Mouse (Mus musculus) Patski (cell line): ENCODE measurements around the gene Calml4. TPM values are rescaled to one million over a fixed set of nuclear protein-coding genes. Genes with fewer than 3 reads are reported as not detected.

ENCODE experiments used
- ATAC-seq: fragments of 100-300 bp; one replicate; pipeline ENCODE4 v1.8.0; 2021
- CTCF ChIA-PET: fragments of 350-600 bp; sonication (Branson Sonifier 250); formaldehyde crosslinking; loops from one replicate; lab custom pipeline; 2022; ENCODE audit warnings: inconsistent platforms; lab: Charles Lee
- POLR2A ChIA-PET: fragments of 350-600 bp; sonication (Branson Sonifier 250); formaldehyde crosslinking; loops from one replicate; lab custom pipeline; 2022; ENCODE audit warnings: antibody characterized with exemption, inconsistent platforms; lab: Charles Lee
- DNase-seq: peaks from one replicate; pipeline ENCODE4 v3.0.0-alpha.2; 2011; ENCODE audit warnings: low read depth, low spot score
- H3K27me3 ChIP-seq: fragments of 371-371 bp; one replicate; pipeline ENCODE4 v1.5.1; 2021
- CTCF ChIP-seq: fragments of 100-300 bp; IDR thresholded peaks from one replicate; pipeline ENCODE4 v1.5.1; 2021
- in situ Hi-C: fragments of 300-500 bp; cut with MboI; formaldehyde crosslinking; loops from 3 replicates; pipeline ENCODE4 v1.11.1; 2018; ENCODE audit warnings: low pct_unique_long_range_greater_than_20kb, mixed read lengths
- polyA plus RNA-seq: library from polyadenylated mRNA; unstranded; gene quantifications from one replicate; pipeline ENCODE4 v1.2.3, GENCODE M21; 2021

The Calml4 gene
- polyA plus RNA-seq, 1 experiment from 2014 or later, result 5.2 TPM

GRCm38 (mm10) chr9:62877825-62878224 is 19.9 kb downstream of the Calml4 start:
- TF ChIP-seq CTCF, result no peak
- POLR2A ChIA-PET, result no interaction called here
- in situ Hi-C loops, result no loop called here
- peak; percentile 57 for ATAC-seq
- no peaks in the 10 kb centered on the region for H3K27me3 ChIP-seq
- DNase-seq, result no peak
- CTCF ChIA-PET, result interaction anchor here (0.8 kb wide), 1 partner anchor 12 kb away, joined by 3 read pairs; no protein-coding TSS in a partner anchor

- CTCF ChIA-PET, result no interaction called here
- DNase-seq, result no peak
- ATAC-seq, result no peak
These were observed 24.0 kb downstream of the Calml4 start for GRCm38 (mm10) chr9:62881871-62882270.

GRCm38 (mm10) chr9:62894486-62894885 is 36.6 kb downstream of the Calml4 start:
- in situ Hi-C loops, result no loop called here
- ATAC-seq, result no peak
- ChIA-PET CTCF (interaction anchor here (1.2 kb wide), 1 partner anchor 11 kb away, joined by 4 read pairs; no protein-coding TSS in a partner anchor), POLR2A (interaction anchor here (0.6 kb wide), 1 partner anchor 230 kb away, joined by 3 read pairs; no protein-coding TSS in a partner anchor)
- H3K27me3 ChIP-seq, result no peaks in the 10 kb centered on the region
- no peak for DNase-seq
- no peak for TF ChIP-seq CTCF

More at GRCm38 (mm10) chr9:62881871-62882270, 24.0 kb downstream of the Calml4 start:
- TF ChIP-seq CTCF, result no peak
- no peaks in the 10 kb centered on the region for H3K27me3 ChIP-seq
- in situ Hi-C loops, result no loop called here
- POLR2A ChIA-PET, result no interaction called here

- no peaks in the 10 kb centered on the region for H3K27me3 ChIP-seq
- CTCF ChIA-PET, result interaction anchor here (0.8 kb wide), 1 partner anchor 102 kb away, joined by 4 read pairs; no protein-coding TSS in a partner anchor
- in situ Hi-C loops, result no loop called here
- POLR2A ChIA-PET, result no interaction called here
- no peak for TF ChIP-seq CTCF
- DNase-seq (no peak), ATAC-seq (no peak)
These were observed 43.9 kb downstream of the Calml4 start for GRCm38 (mm10) chr9:62901736-62902135.

GRCm38 (mm10) chr9:62903841-62904240 is 46.0 kb downstream of the Calml4 start:
- in situ Hi-C loops, result no loop called here
- TF ChIP-seq CTCF, result no peak
- DNase-seq (no peak), ATAC-seq (no peak)
- ChIA-PET CTCF (interaction anchor here (1.0 kb wide), 1 partner anchor 18 kb away, joined by 4 read pairs; no protein-coding TSS in a partner anchor), POLR2A (no interaction called here)
- no peaks in the 10 kb centered on the region for H3K27me3 ChIP-seq

GRCm38 (mm10) chr9:62905039-62905438 is 47.2 kb downstream of the Calml4 start:
- no peak for ATAC-seq
- in situ Hi-C loops, result no loop called here
- ChIA-PET POLR2A (no interaction called here), CTCF (interaction anchor here (1.0 to 1.7 kb wide), 2 partner anchors 10 to 16 kb away, joined by 4 read pairs; no protein-coding TSS in a partner anchor)
- no peak for DNase-seq
- no peaks in the 10 kb centered on the region for H3K27me3 ChIP-seq
- TF ChIP-seq CTCF, result no peak

GRCm38 (mm10) chr9:62913390-62914069 is 55.6 kb downstream of the Calml4 start:
- no peak for ATAC-seq
- POLR2A ChIA-PET, result no interaction called here
- CTCF ChIA-PET, result no interaction called here
- no peaks in the 10 kb centered on the region for H3K27me3 ChIP-seq
- in situ Hi-C loops, result no loop called here
- TF ChIP-seq CTCF, result no peak
- no peak for DNase-seq

- H3K27me3 ChIP-seq, result no peaks in the 10 kb centered on the region
- ChIA-PET CTCF (interaction anchor here (1.0 to 1.7 kb wide), 2 partner anchors 10 to 14 kb away, joined by 3 to 4 read pairs; no protein-coding TSS in a partner anchor), POLR2A (no interaction called here)
- DNase-seq (no peak), ATAC-seq (no peak)
- no peak for TF ChIP-seq CTCF
- in situ Hi-C loops, result no loop called here
These were observed 59.2 kb downstream of the Calml4 start for GRCm38 (mm10) chr9:62917059-62917458.

GRCm38 (mm10) chr9:62920877-62921276 is 63.0 kb downstream of the Calml4 start:
- no peak for TF ChIP-seq CTCF
- DNase-seq, result no peak
- ChIA-PET POLR2A (no interaction called here), CTCF (interaction anchor here (0.9 to 1.0 kb wide), 2 partner anchors 16 to 205 kb away, joined by 3 to 4 read pairs; no protein-coding TSS in a partner anchor)
- no peaks in the 10 kb centered on the region for H3K27me3 ChIP-seq
- in situ Hi-C loops, result no loop called here
- ATAC-seq, result no peak

- no peak for TF ChIP-seq CTCF
- POLR2A ChIA-PET, result no interaction called here
- in situ Hi-C loops, result no loop called here
- CTCF ChIA-PET, result no interaction called here
- DNase-seq (no peak), ATAC-seq (no peak)
- H3K27me3 ChIP-seq, result no peaks in the 10 kb centered on the region
These were observed 67.2 kb downstream of the Calml4 start for GRCm38 (mm10) chr9:62924886-62925610.

Other genes starting within 250 kb of the Calml4 start
- 0.01 TPM for gene Itga11, start 180.3 kb upstream of the Calml4 start, polyA plus RNA-seq
- gene Fem1b, start 46.1 kb upstream of the Calml4 start, polyA plus RNA-seq, result 34.6 TPM
- 41.0 TPM for gene Cln6, start 19.3 kb upstream of the Calml4 start, polyA plus RNA-seq
- gene Pias1, start 129.8 kb downstream of the Calml4 start, polyA plus RNA-seq, result 25.7 TPM